Mouse (Mus musculus): ENCODE results near the gene Hspg2. TPM values are rescaled to one million over a fixed set of nuclear protein-coding genes. Genes with fewer than 3 reads are reported as not detected.

Gene Hspg2
- total and polyA plus RNA-seq, 3 experiments, result 1.3 to 14.0 (median 5.5) TPM

- H3K79me2 ChIP-seq (replicated peaks; ENCODE audit: control insufficient read depth, extremely low read depth, insufficient read depth, poor library complexity, severe bottlenecking), result no peaks in the 10 kb centered on the region
- H3K9ac ChIP-seq (ENCODE audit: insufficient read depth, low read depth), result no peak overlapping the region
- H3K27me3 ChIP-seq (replicated peaks), result no peaks in the 10 kb centered on the region
- peaks cover 59 to 100% of the 10 kb centered on the region in 2 experiments for H3K4me1 ChIP-seq (ENCODE audit: control insufficient read depth in 1 of 2, insufficient read depth in 2 of 2)
- no peak overlapping the region for H3K4me3 ChIP-seq (replicated peaks in 1 of 3; ENCODE audit: low read depth in 2 of 3, low read length in 2 of 3, poor library complexity in 1 of 3)
- H3K36me3 ChIP-seq (replicated peaks in 1 of 2; ENCODE audit: control insufficient read depth in 1 of 2, insufficient read depth in 1 of 2, low read length in 1 of 2), result peaks cover 0 to 2% of the 10 kb centered on the region in 2 experiments
- no peaks in the 10 kb centered on the region for H3K9me3 ChIP-seq (replicated peaks; ENCODE audit: low read length)
- dilution Hi-C loops (cut with MboI; ENCODE audit: extremely low pct_ligation_motif_present, extremely low pct_unique_long_range_greater_than_20kb, low sequenced_read_pairs), result no loop called here
- no peak overlapping the region for H3K4me2 ChIP-seq (ENCODE audit: insufficient read depth, low read depth, poor library complexity, severe bottlenecking)
- DNase-seq (ENCODE audit: extremely low read depth), result peak; percentile 35
- TF ChIP-seq UBTF (IDR thresholded peaks at IDR 0.05; ENCODE audit: low read depth, low read length), result 0 out of 2 replicates have a peak, but pooled peaks have one; percentile 25
- TF ChIP-seq TCF12 (IDR thresholded peaks at IDR 0.05; ENCODE audit: low read depth, low read length), result peak; percentile 51; the same call in 1 of the 2 replicates
- TF ChIP-seq ZNF384 (IDR thresholded peaks at IDR 0.05; ENCODE audit: low read depth, low read length), result peak; percentile 79
- TF ChIP-seq ZKSCAN1 (IDR thresholded peaks at IDR 0.05; ENCODE audit: borderline replicate concordance, low read depth, low read length), result no peak
- H3K27ac ChIP-seq (ENCODE audit: insufficient read depth, low read depth), result no peak overlapping the region
- in situ Hi-C loops (cut with MboI; ENCODE audit: low pct_ligation_motif_present, low pct_unique_long_range_greater_than_20kb, low sequenced_read_pairs), result no loop called here
Observed at GRCm38 (mm10) chr4:137497892-137498722, 29.5 kb downstream of the Hspg2 start.

GRCm38 (mm10) chr4:137498882-137499583 is 30.5 kb downstream of the Hspg2 start:
- TF ChIP-seq ZC3H11A (IDR thresholded peaks at IDR 0.05; ENCODE audit: low read depth, low read length), result no peak
- no peak for TF ChIP-seq JUND (conservative IDR thresholded peaks at IDR 0.05; ENCODE audit: low read depth, low read length)
- DNase-seq (ENCODE audit: extremely low read depth), result no peak
- H3K4me2 ChIP-seq (ENCODE audit: insufficient read depth, low read depth, poor library complexity, severe bottlenecking), result no peak overlapping the region
- H3K9me3 ChIP-seq (replicated peaks; ENCODE audit: low read length), result no peaks in the 10 kb centered on the region
- H3K27ac ChIP-seq (ENCODE audit: insufficient read depth, low read depth), result no peak overlapping the region
- no peaks in the 10 kb centered on the region for H3K79me2 ChIP-seq (replicated peaks; ENCODE audit: control insufficient read depth, extremely low read depth, insufficient read depth, poor library complexity, severe bottlenecking)
- dilution Hi-C loops (cut with MboI; ENCODE audit: extremely low pct_ligation_motif_present, extremely low pct_unique_long_range_greater_than_20kb, low sequenced_read_pairs) (no loop called here), in situ Hi-C loops (cut with MboI; ENCODE audit: low pct_ligation_motif_present, low pct_unique_long_range_greater_than_20kb, low sequenced_read_pairs) (no loop called here)
- peaks cover 0 to 9% of the 10 kb centered on the region in 2 experiments for H3K36me3 ChIP-seq (replicated peaks in 1 of 2; ENCODE audit: control insufficient read depth in 1 of 2, insufficient read depth in 1 of 2, low read length in 1 of 2)
- H3K9ac ChIP-seq (ENCODE audit: insufficient read depth, low read depth), result no peak overlapping the region
- no peaks in the 10 kb centered on the region for H3K27me3 ChIP-seq (replicated peaks)
- no peak overlapping the region for H3K4me3 ChIP-seq (replicated peaks in 1 of 3; ENCODE audit: low read depth in 2 of 3, low read length in 2 of 3, poor library complexity in 1 of 3)
- H3K4me1 ChIP-seq (ENCODE audit: control insufficient read depth in 1 of 2, insufficient read depth in 2 of 2), result peaks cover 58 to 100% of the 10 kb centered on the region in 2 experiments

- Histone ChIP-seq H3K4me3 (replicated peaks in 1 of 3; ENCODE audit: low read depth in 2 of 3, low read length in 2 of 3, poor library complexity in 1 of 3) (no peak overlapping the region), H3K9me3 (replicated peaks; ENCODE audit: low read length) (no peaks in the 10 kb centered on the region), H3K4me1 (ENCODE audit: control insufficient read depth in 1 of 2, insufficient read depth in 2 of 2) (peaks cover 49 to 92% of the 10 kb centered on the region in 2 experiments), H3K79me2 (replicated peaks; ENCODE audit: control insufficient read depth, extremely low read depth, insufficient read depth, poor library complexity, severe bottlenecking) (no peaks in the 10 kb centered on the region), H3K9ac (ENCODE audit: insufficient read depth, low read depth) (no peak overlapping the region), H3K36me3 (replicated peaks in 1 of 2; ENCODE audit: control insufficient read depth in 1 of 2, insufficient read depth in 1 of 2, low read length in 1 of 2) (peaks cover 0 to 13% of the 10 kb centered on the region in 2 experiments), H3K4me2 (ENCODE audit: insufficient read depth, low read depth, poor library complexity, severe bottlenecking) (no peak overlapping the region), H3K27me3 (replicated peaks) (no peaks in the 10 kb centered on the region), H3K27ac (ENCODE audit: insufficient read depth, low read depth) (no peak overlapping the region)
- dilution Hi-C loops (cut with MboI; ENCODE audit: extremely low pct_ligation_motif_present, extremely low pct_unique_long_range_greater_than_20kb, low sequenced_read_pairs) (no loop called here), in situ Hi-C loops (cut with MboI; ENCODE audit: low pct_ligation_motif_present, low pct_unique_long_range_greater_than_20kb, low sequenced_read_pairs) (loop anchor here (5.0 kb wide), 1 partner anchor 33 kb away; the partner anchor contains the start of gene Hspg2)
- TF ChIP-seq MAFK (IDR thresholded peaks at IDR 0.05; ENCODE audit: insufficient replicate concordance, low read length), result no peak
- TF ChIP-seq CHD2 (IDR thresholded peaks at IDR 0.05; ENCODE audit: low read length), result no peak
- no peak for TF ChIP-seq EP300 (IDR thresholded peaks at IDR 0.05; ENCODE audit: low read length)
- TF ChIP-seq PAX5 (IDR thresholded peaks at IDR 0.05; ENCODE audit: low read length), result no peak
- TF ChIP-seq SIN3A (IDR thresholded peaks at IDR 0.05; ENCODE audit: low read length), result no peak
- no peak for TF ChIP-seq MEF2A (IDR thresholded peaks at IDR 0.05; ENCODE audit: borderline replicate concordance, low read depth, low read length)
- TF ChIP-seq UBTF (IDR thresholded peaks at IDR 0.05; ENCODE audit: low read depth, low read length), result no peak
- TF ChIP-seq CHD1 (IDR thresholded peaks at IDR 0.05; ENCODE audit: low read depth, low read length), result no peak
- TF ChIP-seq ZNF384 (IDR thresholded peaks at IDR 0.05; ENCODE audit: low read depth, low read length), result no peak
- DNase-seq (ENCODE audit: extremely low read depth), result no peak
Observed at GRCm38 (mm10) chr4:137500149-137500548, 31.6 kb downstream of the Hspg2 start.

All from CH12.LX (cell line).